Mouse (Mus musculus): Measurements from ENCODE around the gene Vav2. TPM values are rescaled to one million over a fixed set of nuclear protein-coding genes. Genes with fewer than 3 reads are reported as not detected.

The Vav2 gene
- polyA plus RNA-seq, 1 experiment from 2014 or later = 9.2 TPM

DNA sequence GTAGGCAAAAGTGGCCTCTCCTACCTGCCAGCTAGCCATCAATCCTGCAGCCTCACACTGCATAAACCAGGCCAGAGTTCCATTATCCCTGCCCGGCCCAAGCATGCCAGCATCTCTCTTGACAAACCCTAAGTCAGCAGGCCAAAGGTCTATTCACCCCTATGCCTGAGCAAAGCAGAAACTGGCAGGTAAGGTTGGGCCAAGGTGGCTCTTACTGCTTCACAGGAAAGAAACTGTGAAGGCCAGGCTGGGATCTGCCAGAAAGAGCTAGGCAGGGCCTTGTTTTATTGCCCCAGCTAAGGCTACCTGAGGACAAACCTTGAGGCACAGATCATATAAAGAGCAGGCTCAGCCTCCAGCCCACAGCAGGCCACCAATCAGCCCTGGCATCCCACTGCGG lies 55.4 kb downstream of the Vav2 start:
- no peaks in the 10 kb centered on the region for H3K9me3 ChIP-seq (replicated peaks; ENCODE audit: control insufficient read depth, low read length, poor library complexity, severe bottlenecking)
- no peak for ATAC-seq
- no peak overlapping the region for H3K9ac ChIP-seq (ENCODE audit: low read depth, low read length)
- no peak overlapping the region for H3K27ac ChIP-seq (ENCODE audit: low read length)
- no peaks in the 10 kb centered on the region for H3K36me3 ChIP-seq (ENCODE audit: control insufficient read depth, insufficient read depth, low read length)
- peaks cover 7% of the 10 kb centered on the region; the same call in 1 of the 2 replicates for H3K4me1 ChIP-seq (ENCODE audit: control insufficient read depth, insufficient read depth, low read length)
- H3K27me3 ChIP-seq (ENCODE audit: control insufficient read depth, insufficient read depth, low read depth, low read length) = no peaks in the 10 kb centered on the region
- H3K4me3 ChIP-seq (ENCODE audit: low read depth, low read length) = no peak overlapping the region
- H3K4me2 ChIP-seq (ENCODE audit: low read length) = no peak overlapping the region
- WGBS = 82% methylated on average over 2 of the region's 2 CpGs

DNA sequence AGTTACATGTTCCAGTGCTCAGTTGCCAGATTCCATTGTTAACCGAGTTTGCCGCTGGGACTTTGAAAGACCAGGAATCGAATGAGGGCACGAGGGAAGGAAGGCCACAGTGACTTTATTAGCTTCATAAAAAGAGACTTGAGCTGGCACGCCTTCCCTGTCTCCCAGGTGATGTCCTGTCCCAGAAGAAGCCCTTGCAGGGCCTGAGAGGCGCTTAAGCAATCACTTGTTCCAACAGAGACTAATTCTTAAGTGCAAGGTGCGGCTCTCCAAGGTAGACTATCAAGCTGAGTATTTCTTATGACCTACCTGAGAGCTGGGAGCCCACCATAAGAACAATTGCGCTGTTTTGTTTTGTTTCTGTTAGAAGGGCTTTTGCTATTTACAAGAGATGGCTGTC lies 57.9 kb downstream of the Vav2 start:
- no peak overlapping the region for H3K4me2 ChIP-seq (ENCODE audit: low read length)
- peaks cover 4% of the 10 kb centered on the region; the same call in 1 of the 2 replicates for H3K4me1 ChIP-seq (ENCODE audit: control insufficient read depth, insufficient read depth, low read length)

DNA sequence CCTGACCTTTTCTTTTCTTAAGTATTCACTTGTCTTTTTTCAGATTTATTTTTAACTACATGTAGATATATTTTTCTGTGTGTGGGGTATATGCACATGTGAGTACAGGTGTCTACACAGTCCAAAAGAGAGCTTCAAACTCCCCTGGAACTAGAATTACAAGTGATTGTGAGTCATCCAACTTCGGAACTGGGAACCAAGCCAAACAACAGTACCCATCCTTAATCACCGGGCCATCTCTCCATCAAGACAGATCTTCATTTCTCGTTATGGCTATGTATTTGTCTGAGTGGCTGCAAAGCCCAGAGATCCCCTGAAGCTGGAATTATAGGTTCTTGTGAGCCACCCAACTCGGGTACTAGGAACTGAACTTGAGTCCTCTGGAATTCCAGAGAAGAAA lies 61.5 kb downstream of the Vav2 start:
- Histone ChIP-seq H3K4me1 (ENCODE audit: control insufficient read depth, insufficient read depth, low read length) (peaks cover 1% of the 10 kb centered on the region; the same call in 1 of the 2 replicates), H3K9me3 (replicated peaks; ENCODE audit: control insufficient read depth, low read length, poor library complexity, severe bottlenecking) (no peaks in the 10 kb centered on the region), H3K4me3 (ENCODE audit: low read depth, low read length) (no peak overlapping the region), H3K4me2 (ENCODE audit: low read length) (no peak overlapping the region), H3K27ac (ENCODE audit: low read length) (no peak overlapping the region), H3K9ac (ENCODE audit: low read depth, low read length) (no peak overlapping the region), H3K27me3 (ENCODE audit: control insufficient read depth, insufficient read depth, low read depth, low read length) (no peaks in the 10 kb centered on the region), H3K36me3 (ENCODE audit: control insufficient read depth, insufficient read depth, low read length) (no peaks in the 10 kb centered on the region)
- WGBS = 83% methylated on average over 4 of the region's 4 CpGs
- no peak for ATAC-seq

More for the DNA sequence above, 57.9 kb downstream of the Vav2 start:
- no peak for ATAC-seq
- Histone ChIP-seq H3K9ac (ENCODE audit: low read depth, low read length) (no peak overlapping the region), H3K4me3 (ENCODE audit: low read depth, low read length) (no peak overlapping the region), H3K27ac (ENCODE audit: low read length) (no peak overlapping the region), H3K27me3 (ENCODE audit: control insufficient read depth, insufficient read depth, low read depth, low read length) (no peaks in the 10 kb centered on the region), H3K36me3 (ENCODE audit: control insufficient read depth, insufficient read depth, low read length) (no peaks in the 10 kb centered on the region), H3K9me3 (replicated peaks; ENCODE audit: control insufficient read depth, low read length, poor library complexity, severe bottlenecking) (no peaks in the 10 kb centered on the region)
- 75% methylated on average over 8 of the region's 8 CpGs for WGBS

DNA sequence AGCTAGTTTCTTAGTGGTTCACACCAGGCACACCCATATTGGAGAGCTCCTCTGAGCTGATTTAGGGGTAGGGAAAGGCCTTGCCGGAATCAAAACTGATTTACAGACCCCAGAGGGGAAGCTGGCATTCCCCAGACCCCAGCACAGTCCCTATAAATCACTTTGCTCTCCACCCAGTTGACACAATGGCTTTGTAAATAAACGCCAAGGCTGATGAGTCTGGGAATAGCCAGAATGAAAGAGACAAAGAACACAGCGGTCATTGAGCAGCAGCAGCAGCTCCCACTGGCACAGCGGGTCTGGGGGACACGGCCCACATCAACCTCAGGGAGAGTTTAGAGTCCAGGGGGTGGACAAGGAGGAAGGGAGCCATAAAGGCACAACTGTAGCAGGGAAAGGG lies 65.0 kb downstream of the Vav2 start:
- no peaks in the 10 kb centered on the region for H3K9me3 ChIP-seq (replicated peaks; ENCODE audit: control insufficient read depth, low read length, poor library complexity, severe bottlenecking)
- 30% methylated on average over 5 of the region's 5 CpGs for WGBS
- ATAC-seq = no peak
- no peak overlapping the region for H3K4me2 ChIP-seq (ENCODE audit: low read length)
- no peaks in the 10 kb centered on the region for H3K27me3 ChIP-seq (ENCODE audit: control insufficient read depth, insufficient read depth, low read depth, low read length)
- H3K4me3 ChIP-seq (ENCODE audit: low read depth, low read length) = no peak overlapping the region
- H3K36me3 ChIP-seq (ENCODE audit: control insufficient read depth, insufficient read depth, low read length) = no peaks in the 10 kb centered on the region
- no peak overlapping the region for H3K27ac ChIP-seq (ENCODE audit: low read length)
- peaks cover 15% of the 10 kb centered on the region for H3K4me1 ChIP-seq (ENCODE audit: control insufficient read depth, insufficient read depth, low read length)
- no peak overlapping the region for H3K9ac ChIP-seq (ENCODE audit: low read depth, low read length)

DNA sequence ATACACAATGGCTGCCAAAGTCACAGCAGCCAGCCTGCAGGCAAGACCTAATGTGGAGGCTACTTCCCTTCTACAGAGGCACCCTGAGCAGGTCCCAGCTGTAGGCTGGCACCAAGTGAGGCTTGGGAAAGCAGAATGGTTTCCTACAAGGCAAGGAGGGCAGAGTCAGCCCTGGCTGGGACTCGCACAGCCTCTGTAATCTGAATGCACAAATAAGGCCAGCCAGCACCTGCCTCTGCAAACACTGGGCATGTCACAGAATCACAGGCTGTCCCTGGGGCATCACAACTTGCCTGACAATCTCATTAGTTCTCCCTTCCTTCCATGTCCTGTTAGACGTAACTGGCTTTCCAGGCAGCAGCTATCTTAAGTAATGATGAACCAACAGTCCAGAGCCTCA lies 68.4 kb downstream of the Vav2 start:
- Histone ChIP-seq H3K4me1 (ENCODE audit: control insufficient read depth, insufficient read depth, low read length) (peaks cover 25% of the 10 kb centered on the region), H3K9ac (ENCODE audit: low read depth, low read length) (no peak overlapping the region), H3K4me2 (ENCODE audit: low read length) (no peak overlapping the region), H3K9me3 (replicated peaks; ENCODE audit: control insufficient read depth, low read length, poor library complexity, severe bottlenecking) (no peaks in the 10 kb centered on the region), H3K4me3 (ENCODE audit: low read depth, low read length) (no peak overlapping the region), H3K27me3 (ENCODE audit: control insufficient read depth, insufficient read depth, low read depth, low read length) (no peaks in the 10 kb centered on the region), H3K36me3 (ENCODE audit: control insufficient read depth, insufficient read depth, low read length) (no peaks in the 10 kb centered on the region), H3K27ac (ENCODE audit: low read length) (no peak overlapping the region)
- 26% methylated on average over 2 of the region's 2 CpGs for whole genome bisulfite sequencing
- no peak; the same call in 1 of the 2 replicates for ATAC-seq

DNA sequence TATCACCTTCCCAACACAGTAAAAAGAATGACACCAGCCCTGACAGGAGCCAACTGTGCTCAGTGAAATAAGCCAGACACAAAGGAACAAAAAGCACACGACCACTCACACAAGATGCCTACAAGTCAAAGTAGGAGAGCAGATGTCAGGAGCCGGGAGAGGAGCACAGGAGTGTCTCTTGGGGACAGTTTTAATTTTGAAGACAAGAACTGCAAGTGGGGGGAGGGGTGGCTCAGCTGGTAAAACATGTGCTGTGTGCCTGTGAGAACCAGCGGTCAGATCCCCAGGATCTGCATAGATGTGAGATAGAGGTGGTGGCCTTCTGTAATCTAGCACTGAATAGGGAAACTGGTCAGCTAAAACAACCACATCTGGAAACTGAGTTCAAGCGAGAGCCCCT lies 71.1 kb downstream of the Vav2 start:
- H3K4me3 ChIP-seq (ENCODE audit: low read depth, low read length) = no peak overlapping the region
- no peaks in the 10 kb centered on the region for H3K27me3 ChIP-seq (ENCODE audit: control insufficient read depth, insufficient read depth, low read depth, low read length)
- H3K36me3 ChIP-seq (ENCODE audit: control insufficient read depth, insufficient read depth, low read length) = no peaks in the 10 kb centered on the region
- no peak overlapping the region for H3K4me2 ChIP-seq (ENCODE audit: low read length)
- H3K4me1 ChIP-seq (ENCODE audit: control insufficient read depth, insufficient read depth, low read length) = peaks cover 25% of the 10 kb centered on the region
- H3K9ac ChIP-seq (ENCODE audit: low read depth, low read length) = no peak overlapping the region
- H3K9me3 ChIP-seq (replicated peaks; ENCODE audit: control insufficient read depth, low read length, poor library complexity, severe bottlenecking) = 0 out of 2 replicates have a peak, but pooled peaks cover 7% of the 10 kb centered on the region
- H3K27ac ChIP-seq (ENCODE audit: low read length) = 0 out of 2 replicates have a peak overlapping the region, but pooled peaks have one; percentile 37
- no peak for ATAC-seq
- 34% methylated on average over 4 of the region's 4 CpGs for WGBS

DNA sequence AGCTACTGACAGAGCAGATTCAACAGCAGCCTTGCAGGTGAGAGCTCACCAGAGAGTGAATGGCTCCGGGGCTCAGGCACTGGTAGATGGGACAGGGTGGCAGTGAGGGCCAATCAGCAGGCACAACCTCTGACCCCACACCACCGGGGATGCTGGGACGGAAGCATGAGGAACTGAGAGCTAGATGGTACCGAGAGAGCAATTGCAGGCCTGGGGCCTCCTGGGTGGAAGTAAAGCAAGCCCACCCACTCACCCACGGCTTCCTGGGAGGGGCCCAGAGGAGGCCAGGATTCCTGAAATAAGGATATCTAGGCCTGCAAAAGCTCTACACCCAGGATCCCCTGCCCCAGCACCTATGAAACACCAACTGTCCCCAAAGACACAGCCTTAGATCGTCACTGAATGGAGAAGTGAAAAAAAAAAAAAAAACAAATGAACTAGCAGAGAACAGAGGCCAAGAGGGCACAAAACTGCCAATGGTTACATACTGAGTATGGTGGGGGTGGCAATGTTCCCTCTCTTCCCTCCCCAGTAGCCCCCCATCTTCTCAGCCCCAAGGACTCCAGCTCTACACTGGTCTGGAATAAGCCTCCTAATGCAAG lies 72.1 kb downstream of the Vav2 start:
- Histone ChIP-seq H3K27ac (ENCODE audit: low read length) (no peak overlapping the region), H3K4me3 (ENCODE audit: low read depth, low read length) (no peak overlapping the region)
- no peak for ATAC-seq

DNA sequence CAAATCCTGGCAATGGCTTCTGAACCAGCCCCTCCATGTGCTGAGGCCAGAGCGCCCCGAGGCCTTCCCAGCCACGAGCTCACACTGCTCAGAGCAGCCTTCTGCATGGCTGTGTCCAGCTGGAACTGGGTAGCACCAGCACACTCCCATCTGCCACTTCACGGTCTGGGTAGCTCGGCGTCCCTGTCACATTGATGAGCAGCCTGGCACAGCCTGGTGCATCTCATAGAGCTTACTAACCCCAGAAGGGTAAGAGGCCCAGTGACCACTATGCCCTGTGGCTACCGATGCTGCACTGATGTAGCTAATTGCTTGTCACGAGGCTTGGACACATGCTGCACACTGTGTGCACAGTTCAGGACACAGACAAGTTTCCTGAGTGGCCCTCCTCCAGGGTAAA lies 74.1 kb downstream of the Vav2 start:
- Histone ChIP-seq H3K27ac (ENCODE audit: low read length) (no peak overlapping the region), H3K9me3 (replicated peaks; ENCODE audit: control insufficient read depth, low read length, poor library complexity, severe bottlenecking) (0 out of 2 replicates have a peak, but pooled peaks cover 9% of the 10 kb centered on the region)
- WGBS = 72% methylated on average over 8 of the region's 8 CpGs

More for the DNA sequence above, 72.1 kb downstream of the Vav2 start:
- Histone ChIP-seq H3K4me1 (ENCODE audit: control insufficient read depth, insufficient read depth, low read length) (peaks cover 18% of the 10 kb centered on the region), H3K36me3 (ENCODE audit: control insufficient read depth, insufficient read depth, low read length) (no peaks in the 10 kb centered on the region), H3K4me2 (ENCODE audit: low read length) (no peak overlapping the region), H3K27me3 (ENCODE audit: control insufficient read depth, insufficient read depth, low read depth, low read length) (no peaks in the 10 kb centered on the region), H3K9ac (ENCODE audit: low read depth, low read length) (0 out of 2 replicates have a peak overlapping the region, but pooled peaks have one; percentile 10), H3K9me3 (replicated peaks; ENCODE audit: control insufficient read depth, low read length, poor library complexity, severe bottlenecking) (0 out of 2 replicates have a peak, but pooled peaks cover 9% of the 10 kb centered on the region)
- 78% methylated on average over 6 of the region's 6 CpGs for WGBS

DNA sequence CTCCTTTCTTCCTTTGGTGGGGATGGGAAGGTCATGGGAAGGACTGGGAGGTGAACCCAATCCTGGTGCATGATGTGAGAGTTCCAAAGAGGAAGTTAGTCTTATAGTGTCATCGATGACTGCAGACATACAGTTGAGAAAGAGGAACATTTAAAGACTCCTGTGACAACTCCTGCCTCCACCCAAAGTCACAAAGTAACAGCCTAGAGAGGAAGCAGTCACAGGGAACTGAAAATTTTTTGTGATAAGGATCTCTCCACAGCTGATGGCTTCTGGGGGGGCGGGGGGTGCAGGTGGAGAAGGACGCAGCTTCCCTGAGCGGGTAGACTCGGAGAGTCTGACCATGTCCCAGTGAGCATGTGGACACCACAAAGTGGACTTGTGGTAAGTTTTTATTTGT lies 76.5 kb downstream of the Vav2 start:
- Histone ChIP-seq H3K4me1 (ENCODE audit: control insufficient read depth, insufficient read depth, low read length) (peaks cover 3% of the 10 kb centered on the region), H3K9me3 (replicated peaks; ENCODE audit: control insufficient read depth, low read length, poor library complexity, severe bottlenecking) (0 out of 2 replicates have a peak, but pooled peaks cover 9% of the 10 kb centered on the region), H3K27ac (ENCODE audit: low read length) (no peak overlapping the region), H3K27me3 (ENCODE audit: control insufficient read depth, insufficient read depth, low read depth, low read length) (no peaks in the 10 kb centered on the region), H3K36me3 (ENCODE audit: control insufficient read depth, insufficient read depth, low read length) (no peaks in the 10 kb centered on the region), H3K4me2 (ENCODE audit: low read length) (no peak overlapping the region), H3K4me3 (ENCODE audit: low read depth, low read length) (no peak overlapping the region), H3K9ac (ENCODE audit: low read depth, low read length) (no peak overlapping the region)
- ATAC-seq = no peak
- WGBS = 98% methylated on average over 5 of the region's 5 CpGs

More for the DNA sequence above, 74.1 kb downstream of the Vav2 start:
- Histone ChIP-seq H3K4me1 (ENCODE audit: control insufficient read depth, insufficient read depth, low read length) (peaks cover 10% of the 10 kb centered on the region), H3K4me2 (ENCODE audit: low read length) (no peak overlapping the region), H3K36me3 (ENCODE audit: control insufficient read depth, insufficient read depth, low read length) (no peaks in the 10 kb centered on the region), H3K4me3 (ENCODE audit: low read depth, low read length) (no peak overlapping the region), H3K27me3 (ENCODE audit: control insufficient read depth, insufficient read depth, low read depth, low read length) (no peaks in the 10 kb centered on the region), H3K9ac (ENCODE audit: low read depth, low read length) (no peak overlapping the region)
- 0 out of 2 replicates have a peak, but pooled peaks have one; percentile 36 for ATAC-seq

Measured in midbrain, embryonic 16.5 days (tissue).